ENCODE assay signal across 8 mouse cellular contexts in genomic region chr4:133601721-133602218, GRCm38 (mm10). TPM values are rescaled to one million over a fixed set of nuclear protein-coding genes. Genes with fewer than 3 reads are reported as not detected.
DNase-seq lines count a peak whose midpoint lies in the region; ATAC-seq and TF ChIP-seq lines count a peak whose summit lies in the region.

Sfn (minus strand) TSS chr4:133602168.

- peak within 1 kb of the TSS; percentile 61; the same call in 1 of the 2 replicates for H3K9ac ChIP-seq in ES-E14 (ENCODE audit: insufficient read depth, low read depth, low read length, poor library complexity, severe bottlenecking)
- H3K9ac ChIP-seq in embryonic facial prominence, embryonic 11.5 days (replicated peaks; ENCODE audit: low read length): no peak within 1 kb of the TSS
- no peak within 1 kb of the TSS for H3K9ac ChIP-seq in hindbrain, embryonic 12.5 days
- H3K9ac ChIP-seq in limb, embryonic 13.5 days: peak within 1 kb of the TSS; percentile 31; the same call in 1 of the 2 replicates

- ATAC-seq in embryonic facial prominence, embryonic 11.5 days (replicated peaks; ENCODE audit: insufficient number of reproducible peaks, low FRiP score, low TSS enrichment, low read depth): no peak
- ATAC-seq in hindbrain, embryonic 12.5 days (ENCODE audit: low FRiP score): no peak
- no peak for ATAC-seq in limb, embryonic 13.5 days (ENCODE audit: low FRiP score, low read depth)

- 2% methylated on average over 16 of the region's 16 CpGs for WGBS in embryonic facial prominence, embryonic 11.5 days
- 3% methylated on average over 16 of the region's 16 CpGs for WGBS in hindbrain, embryonic 12.5 days
- 1% methylated on average over 16 of the region's 16 CpGs for WGBS in limb, embryonic 13.5 days

- in situ Hi-C loops in ES-E14 (cut with MboI; ENCODE audit: low sequenced_read_pairs in 2 of 2, unreplicated experiment in 2 of 2): no loop called here

- peak within 1 kb of the TSS; percentile 32 for H3K4me2 ChIP-seq in embryonic facial prominence, embryonic 11.5 days (ENCODE audit: low read depth, low read length)
- H3K4me2 ChIP-seq in hindbrain, embryonic 12.5 days (replicated peaks): peak within 1 kb of the TSS; percentile 32
- peak within 1 kb of the TSS; percentile 53 for H3K4me2 ChIP-seq in limb, embryonic 13.5 days (replicated peaks)

- H3K36me3 ChIP-seq in ES-E14 (ENCODE audit: control insufficient read depth, insufficient read depth, low read length, poor library complexity, severe bottlenecking): peaks cover 14% of the 10 kb centered on the region; the same call in 1 of the 2 replicates
- no peaks in the 10 kb centered on the region for H3K36me3 ChIP-seq in embryonic facial prominence, embryonic 11.5 days (replicated peaks; ENCODE audit: control insufficient read depth, insufficient read depth, low read depth, low read length)
- H3K36me3 ChIP-seq in hindbrain, embryonic 12.5 days: peaks cover 27% of the 10 kb centered on the region
- peaks cover 36% of the 10 kb centered on the region for H3K36me3 ChIP-seq in limb, embryonic 13.5 days

- H3K27ac ChIP-seq in ES-E14 (ENCODE audit: insufficient read depth, low read depth, low read length, poor library complexity, severe bottlenecking): peak within 1 kb of the TSS; percentile 17; the same call in 1 of the 2 replicates
- no peak within 1 kb of the TSS for H3K27ac ChIP-seq in embryonic facial prominence, embryonic 11.5 days (replicated peaks; ENCODE audit: low read depth, low read length)
- H3K27ac ChIP-seq in hindbrain, embryonic 12.5 days: no peak within 1 kb of the TSS
- H3K27ac ChIP-seq in limb, embryonic 13.5 days: no peak within 1 kb of the TSS

- peak; percentile 83 to 85 for DNase-seq in B cell, adult 2 months
- DNase-seq in ES-E14 (ENCODE audit: low read depth, low spot score): peak; percentile 77
- peak; percentile 66 for DNase-seq in embryonic facial prominence, embryonic 11.5 days (ENCODE audit: low spot score)
- peak; percentile 83 for DNase-seq in naive thymus-derived CD4-positive, alpha-beta T cell, adult 2 months (ENCODE audit: low read depth)
- DNase-seq in thymus, postnatal 36 days: peak; percentile 54 to 62
- DNase-seq in layer of hippocampus, postnatal 10 days (ENCODE audit: low spot score in 2 of 2): no peak

- H3K27me3 ChIP-seq in embryonic facial prominence, embryonic 11.5 days (ENCODE audit: control insufficient read depth, insufficient read depth, low read length): peaks cover 20% of the 10 kb centered on the region
- peaks cover 63% of the 10 kb centered on the region for H3K27me3 ChIP-seq in hindbrain, embryonic 12.5 days
- peaks cover 58% of the 10 kb centered on the region for H3K27me3 ChIP-seq in limb, embryonic 13.5 days

- peaks cover 8 to 46% of the 10 kb centered on the region in 2 experiments; a peak in 3 of 4 replicates for H3K4me1 ChIP-seq in ES-E14 (ENCODE audit: control insufficient read depth in 2 of 2, insufficient read depth in 2 of 2, low read length in 2 of 2, poor library complexity in 1 of 2)
- peaks cover 3% of the 10 kb centered on the region; the same call in 1 of the 2 replicates for H3K4me1 ChIP-seq in embryonic facial prominence, embryonic 11.5 days (ENCODE audit: control insufficient read depth, insufficient read depth, low read length)
- H3K4me1 ChIP-seq in hindbrain, embryonic 12.5 days: peaks cover 17% of the 10 kb centered on the region
- peaks cover 21% of the 10 kb centered on the region for H3K4me1 ChIP-seq in limb, embryonic 13.5 days

- peak within 1 kb of the TSS; percentile 54 to 62 for H3K4me3 ChIP-seq in ES-E14 (ENCODE audit: insufficient read depth in 1 of 2, low read depth in 1 of 2, low read length in 2 of 2, poor library complexity in 1 of 2, severe bottlenecking in 1 of 2)
- H3K4me3 ChIP-seq in embryonic facial prominence, embryonic 11.5 days (ENCODE audit: low read depth, low read length): 0 out of 2 replicates have a peak within 1 kb of the TSS, but pooled peaks have one; percentile 3
- H3K4me3 ChIP-seq in hindbrain, embryonic 12.5 days: peak within 1 kb of the TSS; percentile 7; the same call in 1 of the 2 replicates
- peak within 1 kb of the TSS; percentile 29 for H3K4me3 ChIP-seq in limb, embryonic 13.5 days

- no peaks in the 10 kb centered on the region for H3K9me3 ChIP-seq in ES-E14 (ENCODE audit: control insufficient read depth, insufficient read depth, low read depth, low read length)
- no peaks in the 10 kb centered on the region for H3K9me3 ChIP-seq in embryonic facial prominence, embryonic 11.5 days (replicated peaks; ENCODE audit: control insufficient read depth, low read length)
- H3K9me3 ChIP-seq in hindbrain, embryonic 12.5 days (replicated peaks): no peaks in the 10 kb centered on the region
- no peaks in the 10 kb centered on the region for H3K9me3 ChIP-seq in limb, embryonic 13.5 days

TF ChIP-seq in ES-E14, 5 proteins besides CTCF, POLR2A, EP300 and RAD21:
- TF ChIP-seq CHD2 (IDR thresholded peaks at IDR 0.05; ENCODE audit: low read depth, low read length) (no peak), ZC3H11A (IDR thresholded peaks at IDR 0.05; ENCODE audit: borderline replicate concordance, low read depth, low read length) (no peak), MAFK (IDR thresholded peaks at IDR 0.05; ENCODE audit: insufficient read depth, low read depth, low read length) (no peak), ZNF384 (IDR thresholded peaks at IDR 0.05; ENCODE audit: low read depth, low read length) (no peak), HCFC1 (IDR thresholded peaks at IDR 0.05; ENCODE audit: borderline replicate concordance, insufficient read depth, low read length) (no peak)

RNA-seq across cellular contexts. Expression of gene Sfn, which starts in this region (rescaled TPM):
- 35.8 and 46.6 TPM in 2 replicates for total RNA-seq in ES-E14 (2012; rRNA removed)
- polyA plus RNA-seq in embryonic facial prominence, embryonic 11.5 days (2014; fragmentation: Nextera tagmentation; extraction: Ambion mirVana): 32.4 and 36.4 TPM in 2 replicates
- polyA plus RNA-seq in hindbrain, embryonic 12.5 days (2016; fragmentation: Nextera tagmentation; extraction: Ambion mirVana): 12.6 and 13.6 TPM in 2 replicates
- 68.0 and 81.3 TPM in 2 replicates for polyA plus RNA-seq in limb, embryonic 13.5 days (2015; fragmentation: Nextera tagmentation; extraction: Ambion mirVana)
- 1 to 10 TPM; 1.8 to 2.1 TPM for total RNA-seq in layer of hippocampus, postnatal 10 days (2021)

Comparison
In these comparisons a context has a peak if more than half of its experiments do, and no peak if none do; other contexts are left out.
1. RNA of gene Sfn (total RNA-seq): 35.8 to 46.6 TPM in ES-E14; 1.8 to 2.1 TPM in layer of hippocampus, postnatal 10 days; every median in the first group is over 10 times any median in the second.
2. DNase-seq: peak in B cell, adult 2 months (2 of 2), ES-E14 (single experiment), embryonic facial prominence, embryonic 11.5 days (single experiment), naive thymus-derived CD4-positive, alpha-beta T cell, adult 2 months (single experiment) and thymus, postnatal 36 days (2 of 2); none in layer of hippocampus, postnatal 10 days (0 of 2).
3. H3K4me3 ChIP-seq: peak in every context shown above with its lines; median percentile 58 in ES-E14; 29 in limb, embryonic 13.5 days; 7 in hindbrain, embryonic 12.5 days; 3 in embryonic facial prominence, embryonic 11.5 days.
4. H3K9ac ChIP-seq: peak in ES-E14 (single experiment) and limb, embryonic 13.5 days (single experiment); none in embryonic facial prominence, embryonic 11.5 days (single experiment) and hindbrain, embryonic 12.5 days (single experiment).
5. Peak in every context shown above with its lines, with median percentiles within 50 percentile points of each other: H3K4me2 ChIP-seq.